Mouse (Mus musculus) cerebellum, postnatal 10 days (tissue): ENCODE data around the gene Cryba4.

Experiments
- DNase-seq, 2 experiments: peaks; one replicate each; pipeline ENCODE4 v3.0.0; 2021; ENCODE audit warnings: mixed read lengths in 2 of 2

Cryba4 gene

DNA sequence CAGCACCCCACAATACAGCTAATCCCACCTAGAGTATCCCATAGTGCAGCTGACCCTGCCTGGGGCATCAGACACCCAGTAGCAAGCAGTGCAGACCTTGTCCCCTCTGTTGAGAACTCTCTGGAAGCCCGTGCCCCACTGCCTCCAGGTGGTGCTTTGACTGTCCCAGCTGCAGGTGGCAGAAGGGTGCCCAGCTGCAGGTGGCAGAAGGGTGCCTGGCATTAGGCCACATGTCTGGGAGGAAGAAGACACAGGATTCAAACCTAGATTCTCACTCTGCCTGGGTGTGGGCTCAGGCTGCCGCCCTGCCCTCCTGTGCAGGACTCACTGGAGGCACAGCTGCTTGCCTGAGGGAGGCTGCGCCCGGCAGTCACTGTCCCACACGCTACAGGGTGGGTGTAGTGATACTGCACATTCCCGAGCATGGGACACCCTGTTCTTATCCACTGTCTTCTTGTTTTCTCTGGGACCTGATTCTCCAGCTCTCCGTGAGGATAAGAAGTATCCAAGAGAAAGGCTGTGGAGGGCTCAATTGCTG lies 33.3 kb upstream of the Cryba4 start:
- DNase-seq, result peak in 1 of 2 experiments; percentile 52

DNA sequence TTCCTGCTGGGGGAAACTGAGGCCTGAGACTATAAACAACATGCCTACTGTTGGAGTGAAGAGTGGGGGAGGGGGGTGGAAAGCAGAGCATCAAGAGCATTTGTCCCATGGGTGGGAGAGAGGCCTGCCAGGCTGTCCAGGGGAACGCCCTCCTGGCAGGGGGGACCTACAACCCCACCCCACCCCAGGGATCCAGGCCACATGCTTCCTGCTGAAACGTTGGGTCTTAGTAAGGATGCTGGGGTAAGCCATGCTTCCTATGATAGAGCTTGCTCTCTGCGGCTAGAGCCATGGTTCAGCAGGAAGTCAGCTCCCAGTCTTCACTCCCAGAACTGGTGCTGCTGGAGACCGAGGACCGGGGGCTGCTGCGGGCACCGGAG lies 31.9 kb upstream of the Cryba4 start:
- no peak for DNase-seq

DNA sequence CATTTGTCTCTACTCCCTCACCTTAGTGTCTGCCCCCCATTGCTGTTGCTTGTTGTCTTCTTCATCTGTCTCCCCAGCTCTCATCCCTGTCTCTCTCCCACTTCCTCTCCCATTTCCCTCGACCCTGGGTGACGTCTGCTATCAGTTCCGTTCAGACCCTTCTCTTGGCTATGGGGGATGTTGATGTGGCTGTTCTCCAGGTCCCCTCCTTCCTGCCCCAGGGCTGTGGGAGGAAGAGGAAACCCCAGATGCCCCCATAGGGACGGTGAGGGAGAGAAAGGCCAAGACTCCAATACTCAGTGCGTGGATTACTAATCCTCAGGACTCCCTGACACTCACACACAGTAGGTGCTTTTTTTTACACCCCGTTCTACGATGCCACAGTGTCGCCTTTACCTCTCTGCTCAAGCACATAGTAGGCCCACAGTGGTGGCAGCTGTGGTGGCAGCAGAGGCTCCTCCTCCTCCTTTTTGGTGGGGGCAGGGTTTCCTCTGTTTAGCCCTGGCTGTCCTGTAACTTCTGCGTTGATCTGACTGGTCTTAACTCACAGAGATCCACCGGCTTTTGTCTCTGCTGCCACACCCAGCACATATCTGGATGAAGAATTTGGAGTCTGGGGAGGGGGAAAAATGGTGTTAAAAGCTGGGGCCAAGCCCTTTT lies 31.4 kb upstream of the Cryba4 start:
- DNase-seq, result no peak

DNA sequence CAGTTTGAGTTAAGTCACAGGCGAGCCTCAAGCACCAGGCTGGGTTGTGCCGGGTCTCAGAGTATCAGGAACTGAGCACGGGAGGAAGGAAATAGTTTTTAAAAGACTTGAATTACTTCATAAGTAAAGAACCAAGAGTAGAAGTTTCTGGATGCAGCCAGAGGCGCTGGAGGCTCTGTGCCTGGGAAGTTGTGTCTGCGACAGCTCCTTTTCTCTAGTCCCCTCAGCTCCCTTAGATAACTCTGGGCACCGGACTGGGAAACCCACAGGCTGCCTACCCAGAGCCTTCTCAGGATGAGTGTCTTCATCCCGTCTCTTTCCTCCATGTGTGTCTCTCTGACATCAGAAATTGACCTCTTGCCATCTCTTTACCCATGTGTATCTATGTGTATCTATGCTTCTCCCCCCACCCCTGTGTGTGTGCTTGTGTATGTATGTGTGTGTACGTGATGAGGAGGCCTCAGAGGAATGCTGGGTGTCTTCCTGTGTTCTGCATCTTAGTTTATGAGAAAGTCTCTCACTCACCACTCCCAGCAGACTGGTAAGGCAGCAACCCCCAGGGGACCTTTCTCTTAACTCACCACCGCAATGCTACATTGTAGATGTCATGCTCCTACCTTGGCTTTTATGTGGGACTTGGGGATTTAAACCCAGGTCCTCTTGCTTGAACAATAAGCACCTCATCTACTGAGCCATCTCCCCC lies 30.6 kb upstream of the Cryba4 start:
- DNase-seq, result no peak

DNA sequence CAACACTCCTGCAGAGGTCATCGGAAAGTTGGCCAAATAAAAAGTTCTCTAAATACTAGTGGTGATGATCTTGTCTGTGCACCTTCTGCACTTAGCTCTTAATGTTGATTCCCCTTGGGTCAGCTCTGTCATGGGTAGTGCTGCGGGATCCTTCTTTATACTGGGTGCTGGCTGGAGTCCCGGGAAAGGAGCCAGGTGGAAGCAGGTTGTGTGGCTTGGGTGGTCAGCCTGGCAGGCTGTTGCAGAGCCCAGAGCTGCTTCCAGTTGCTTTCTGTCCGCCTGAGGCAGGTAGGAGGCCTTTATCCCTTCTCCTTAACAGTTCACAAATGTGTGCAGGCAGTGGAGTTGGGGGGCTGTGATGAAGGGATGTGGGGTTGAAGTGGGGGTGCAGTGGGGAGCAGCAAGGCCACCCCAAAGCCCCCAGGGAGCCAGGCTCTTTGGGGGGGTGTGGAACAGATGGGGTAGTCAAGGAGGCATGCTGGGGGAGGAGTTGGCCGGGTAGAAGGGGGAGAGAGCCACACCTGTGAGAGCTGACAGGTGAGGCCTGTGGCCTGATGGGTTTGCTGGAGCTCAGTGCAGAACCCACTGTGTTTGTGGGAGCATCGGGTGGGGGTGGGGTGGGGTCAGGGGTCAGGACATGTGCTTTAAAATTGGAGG lies 29.9 kb upstream of the Cryba4 start:
- DNase-seq, result peak in 1 of 2 experiments; percentile 56

DNA sequence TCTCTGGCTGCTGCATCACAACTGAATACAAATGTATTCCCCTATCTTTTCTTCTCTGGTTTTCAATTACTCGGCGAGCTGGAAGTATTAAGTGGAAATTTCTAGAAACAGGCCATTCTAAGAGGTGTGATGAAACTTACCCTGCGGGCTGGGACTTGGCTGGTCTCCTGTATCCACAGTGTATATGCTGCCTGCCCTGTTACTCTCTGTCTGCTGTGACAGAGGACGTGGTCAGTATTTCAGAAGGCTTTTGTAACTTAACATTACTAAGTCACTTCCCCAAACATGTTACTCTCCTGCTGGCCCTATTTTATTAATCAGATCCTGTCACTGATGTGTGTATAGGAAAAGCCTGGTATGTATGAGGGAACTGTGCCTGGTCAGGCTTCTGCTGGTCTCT lies 29.4 kb upstream of the Cryba4 start:
- no peak for DNase-seq

DNA sequence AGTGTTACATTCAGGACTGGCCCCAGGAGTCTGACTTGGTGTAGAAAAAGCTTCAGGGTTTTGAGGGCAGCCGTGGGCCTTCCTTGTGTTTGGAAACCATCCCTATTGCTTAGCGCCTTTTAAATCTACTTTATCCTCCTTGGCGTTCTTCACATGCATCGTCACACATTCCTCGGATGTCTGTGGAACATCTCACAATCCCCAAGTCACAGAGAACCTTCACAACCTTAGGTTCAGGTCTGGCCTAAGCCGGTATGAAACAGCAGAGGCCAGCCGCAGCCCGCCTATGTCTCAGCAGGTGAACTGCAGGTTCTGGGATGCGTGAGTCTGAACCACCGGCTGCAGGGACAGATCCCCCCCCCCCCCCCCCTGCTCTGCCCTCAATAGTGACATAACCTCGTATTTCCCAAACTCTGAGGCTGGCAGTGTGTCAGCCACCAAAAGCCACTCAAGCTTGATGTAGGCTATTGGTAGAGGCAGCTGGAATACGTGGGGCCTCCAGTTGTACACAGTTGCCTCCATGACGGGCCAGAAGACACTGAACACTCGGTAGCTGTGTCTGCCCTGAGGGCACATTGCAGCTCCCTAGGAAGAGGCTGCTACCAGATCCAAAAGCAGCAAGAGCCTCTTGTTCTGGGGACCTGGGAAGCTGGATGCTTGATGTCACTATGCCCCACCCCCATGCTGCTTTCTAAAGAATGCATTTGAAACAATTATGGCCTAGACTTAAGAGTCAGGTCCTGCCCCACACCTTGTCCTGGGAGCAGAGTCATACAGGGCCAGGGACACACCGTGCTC lies 28.7 kb upstream of the Cryba4 start:
- no peak for DNase-seq

DNA sequence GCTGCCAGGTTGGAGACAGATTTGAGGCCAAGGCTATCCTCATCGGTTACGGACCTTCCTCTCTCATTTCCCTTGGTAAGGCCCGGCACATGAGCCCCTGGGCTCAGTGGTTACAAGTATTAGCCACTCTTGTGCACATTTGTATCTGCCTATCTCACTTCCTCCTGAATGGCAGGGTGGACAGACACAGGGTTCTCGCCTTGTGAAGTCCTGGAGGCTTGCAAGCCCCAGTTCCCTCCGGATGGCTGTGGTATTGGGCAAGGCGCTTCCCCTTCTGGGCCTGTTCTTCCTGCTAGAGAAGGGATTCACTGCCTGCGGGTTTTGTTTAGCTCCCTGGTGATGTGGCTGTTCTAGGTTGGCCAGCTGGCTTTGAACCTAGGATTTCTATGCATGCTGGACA lies 27.8 kb upstream of the Cryba4 start:
- no peak for DNase-seq

DNA sequence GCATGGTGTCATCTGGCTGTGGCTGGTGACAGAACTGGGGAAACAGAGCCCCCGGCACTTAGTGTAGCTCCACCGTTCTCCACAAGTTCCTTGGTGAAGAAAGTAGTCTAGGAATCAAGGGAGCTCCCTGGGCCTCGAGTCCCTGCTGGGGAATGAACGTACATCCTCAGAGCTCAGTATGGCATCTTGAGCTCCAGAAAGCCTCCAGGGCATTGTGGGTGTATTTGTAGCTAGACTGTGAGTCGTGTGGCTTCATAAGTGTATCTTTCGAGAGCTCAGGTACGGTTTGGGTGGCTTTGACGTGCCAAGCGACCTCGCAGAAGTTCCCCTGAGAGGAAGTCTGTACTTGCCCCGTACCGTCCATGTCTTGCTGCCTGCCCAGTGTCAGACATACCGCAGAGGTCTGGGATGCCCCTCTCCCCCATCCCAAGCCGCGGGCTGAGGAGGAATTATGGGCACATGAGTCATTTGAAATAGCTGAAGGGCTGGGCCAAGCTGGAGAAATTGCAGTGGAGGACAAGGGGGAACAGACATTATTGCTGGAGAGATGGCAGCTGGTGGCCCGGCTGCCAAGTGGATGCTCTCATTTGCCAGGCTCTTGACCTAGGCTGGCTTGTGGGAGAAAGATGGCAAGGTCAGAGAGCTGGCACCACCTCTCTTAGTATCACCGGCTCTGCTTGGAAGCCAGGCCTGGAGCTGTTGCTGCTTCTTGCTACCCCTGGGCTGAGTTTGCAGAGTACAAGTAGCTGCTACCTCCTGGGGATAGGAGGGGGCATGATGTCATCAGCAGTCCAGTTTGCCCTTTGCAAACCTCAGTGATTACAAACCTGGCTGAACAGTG lies 27.1 kb upstream of the Cryba4 start:
- peak; percentile 60 to 67 for DNase-seq

DNA sequence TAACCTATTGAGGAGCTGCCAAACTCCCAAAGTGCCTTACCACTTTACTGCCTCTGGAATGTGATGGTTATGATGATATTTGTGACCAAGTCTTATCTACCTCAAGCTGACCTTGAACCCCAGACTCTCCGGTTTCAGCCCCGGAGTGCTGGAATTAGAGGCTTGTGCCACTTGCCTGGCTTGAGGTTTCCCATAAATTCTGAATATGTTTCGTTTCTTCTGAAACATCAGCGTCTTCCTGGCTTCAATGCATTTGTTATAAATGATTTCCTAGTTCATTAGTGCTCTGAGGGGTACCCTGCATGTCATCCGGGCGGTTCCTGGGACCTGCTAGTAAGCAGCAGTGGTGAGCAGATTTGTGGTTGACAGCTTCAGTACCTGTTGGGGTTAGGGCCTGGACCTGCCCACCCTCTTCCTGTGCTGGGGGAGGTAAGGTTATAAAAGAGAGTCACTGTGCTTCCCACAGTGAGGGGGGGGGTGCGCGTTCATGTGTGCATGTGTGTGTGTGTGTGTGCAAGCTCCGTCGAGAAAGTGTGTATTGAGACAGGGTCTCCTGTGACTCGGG lies 25.7 kb upstream of the Cryba4 start:
- DNase-seq, result no peak

DNA sequence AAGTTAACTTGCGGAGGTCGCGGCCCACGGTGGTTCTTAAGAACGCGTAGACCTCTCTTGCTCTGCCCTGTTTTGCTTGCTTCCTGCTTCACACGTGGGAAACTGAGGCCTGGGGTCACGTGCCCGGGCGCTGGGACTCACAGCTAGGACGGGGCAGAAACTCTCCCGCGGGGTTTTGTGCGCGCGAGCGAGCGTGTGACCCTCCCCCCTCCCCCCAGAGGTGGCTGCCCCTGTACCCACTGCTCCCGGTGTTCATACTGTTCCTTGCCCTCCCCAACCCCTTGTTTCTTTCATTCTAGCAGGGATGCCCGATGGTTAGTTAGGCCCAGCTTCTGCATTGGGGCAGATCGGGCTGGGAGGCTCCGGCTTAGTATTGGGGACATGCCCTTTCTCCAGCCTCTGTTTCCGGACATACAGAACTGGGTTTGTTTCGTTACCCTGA lies 24.6 kb upstream of the Cryba4 start:
- DNase-seq, result no peak

DNA sequence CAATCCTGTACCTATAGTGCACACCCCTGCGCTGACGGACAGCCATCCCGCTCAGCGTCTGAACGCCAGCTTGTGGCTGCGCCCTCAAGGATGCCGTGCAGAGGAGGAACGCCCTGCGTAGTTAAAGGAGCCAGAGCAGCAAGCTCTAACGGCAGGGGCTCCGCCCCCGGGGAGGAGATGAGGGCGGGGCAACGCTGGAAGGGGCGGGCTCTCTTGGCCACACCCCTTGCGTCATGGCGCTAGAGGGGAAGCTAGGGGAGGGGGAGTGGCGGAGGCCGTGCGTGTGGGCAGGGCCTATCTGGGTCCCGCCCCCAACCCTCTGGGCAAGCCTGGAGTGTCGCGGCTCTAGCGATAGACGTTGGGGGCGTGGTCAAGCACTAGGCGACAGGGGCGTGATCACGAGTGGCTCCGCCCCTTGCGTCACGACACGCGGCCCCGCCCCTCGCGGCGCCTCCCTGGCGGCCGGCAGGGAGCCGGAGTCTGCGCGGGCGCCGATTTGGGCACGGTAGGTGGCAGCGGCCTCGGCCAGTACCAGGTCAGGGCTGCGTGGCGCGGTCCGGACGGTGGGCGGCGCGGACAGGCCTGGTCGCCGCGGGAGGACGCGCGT lies 24.1 kb upstream of the Cryba4 start, which contains the start of gene Tpst2:
Tpst2 (plus strand) TSS at position 425 of the 607 bp plus-strand sequence.
- peak; percentile 100 for DNase-seq

DNA sequence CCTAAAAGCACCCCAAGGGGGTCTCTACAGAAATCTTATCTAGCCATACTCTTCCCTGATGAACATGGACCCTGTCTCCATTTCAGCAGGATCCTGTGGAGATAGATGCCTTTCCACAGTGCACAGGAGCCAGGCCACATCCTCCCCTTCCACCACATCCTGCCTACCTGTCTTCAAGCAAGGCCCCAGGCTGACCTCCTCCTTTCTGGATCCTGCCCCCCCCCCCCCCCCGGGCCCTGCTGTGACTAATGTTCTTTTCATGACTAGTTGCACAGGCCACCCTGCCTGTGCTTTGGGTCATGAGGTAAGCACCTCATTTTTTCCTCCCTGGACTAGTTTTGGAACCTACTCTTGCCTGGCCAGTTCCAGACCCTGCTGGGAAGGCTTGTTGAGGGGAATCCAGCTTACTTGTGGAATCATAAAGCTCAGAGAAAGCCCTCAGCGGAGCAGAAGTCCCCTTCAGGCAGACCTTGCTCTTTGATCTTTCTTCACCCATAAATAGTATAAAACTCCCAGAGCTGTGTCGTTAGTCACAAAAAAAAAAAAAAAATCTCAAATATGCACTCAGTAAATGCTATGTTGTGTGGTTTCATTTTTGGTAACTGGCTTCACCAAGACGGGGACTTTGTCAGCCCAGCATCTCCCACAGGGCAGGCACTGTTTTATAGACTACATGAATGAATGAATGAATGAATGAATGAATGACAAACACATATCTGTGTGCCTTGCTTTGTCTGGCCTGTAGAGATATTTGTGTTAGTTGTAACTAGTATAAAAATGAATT lies 22.9 kb upstream of the Cryba4 start:
- peak in 1 of 2 experiments; percentile 18 for DNase-seq

DNA sequence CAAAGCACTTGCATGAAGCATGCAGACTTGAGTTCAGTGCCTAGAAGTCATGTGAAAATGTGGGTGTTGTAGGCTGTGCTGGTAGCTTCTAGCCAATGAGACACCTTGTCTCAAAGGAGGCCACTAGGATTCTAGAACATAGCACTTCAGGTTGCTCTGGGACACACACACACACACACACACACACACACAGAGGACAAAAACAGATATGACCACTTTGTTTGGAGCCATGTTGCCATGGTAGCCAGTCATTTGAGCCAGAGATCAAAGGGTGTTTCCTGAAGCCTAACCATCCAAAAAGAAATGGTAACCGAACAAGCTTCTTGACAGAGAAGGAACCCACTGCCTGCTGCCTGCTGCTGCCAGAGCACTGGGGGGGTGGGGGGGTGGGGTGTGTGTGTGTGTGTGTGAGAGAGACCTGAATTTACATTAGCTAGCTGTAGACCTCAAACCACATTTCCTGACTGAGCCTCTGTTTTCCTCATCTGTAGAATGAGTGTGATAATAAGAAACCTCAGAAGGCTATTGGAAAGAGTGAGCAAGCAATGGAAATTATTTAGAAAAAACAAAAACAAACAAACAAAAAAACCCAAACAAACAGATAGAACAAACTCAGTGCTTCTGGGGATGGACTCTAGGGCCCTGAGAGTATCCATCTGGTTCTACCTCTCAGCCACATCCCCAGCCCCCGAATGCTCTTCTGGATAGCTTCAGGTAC lies 21.6 kb upstream of the Cryba4 start:
- peak in 1 of 2 experiments; percentile 4 for DNase-seq

DNA sequence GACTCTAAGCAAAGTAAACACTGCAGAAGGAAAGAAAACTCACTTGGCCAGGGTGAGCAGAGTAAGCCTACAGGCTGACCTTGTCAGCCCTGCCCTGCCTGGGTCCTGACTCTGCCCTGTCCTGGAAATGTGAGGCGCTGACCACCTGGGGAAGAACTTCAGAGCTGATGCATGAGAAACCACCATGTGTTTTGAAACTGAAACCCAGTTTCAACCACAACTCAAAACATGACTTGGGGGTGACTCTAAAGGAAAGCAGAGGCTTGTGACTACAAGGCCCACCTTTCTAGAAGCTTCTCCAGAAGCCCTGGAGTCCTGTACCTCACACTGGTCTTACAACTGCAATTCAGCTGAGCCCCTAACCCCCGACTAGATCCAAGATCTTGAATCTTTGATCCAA lies 20.6 kb upstream of the Cryba4 start:
- no peak for DNase-seq

DNA sequence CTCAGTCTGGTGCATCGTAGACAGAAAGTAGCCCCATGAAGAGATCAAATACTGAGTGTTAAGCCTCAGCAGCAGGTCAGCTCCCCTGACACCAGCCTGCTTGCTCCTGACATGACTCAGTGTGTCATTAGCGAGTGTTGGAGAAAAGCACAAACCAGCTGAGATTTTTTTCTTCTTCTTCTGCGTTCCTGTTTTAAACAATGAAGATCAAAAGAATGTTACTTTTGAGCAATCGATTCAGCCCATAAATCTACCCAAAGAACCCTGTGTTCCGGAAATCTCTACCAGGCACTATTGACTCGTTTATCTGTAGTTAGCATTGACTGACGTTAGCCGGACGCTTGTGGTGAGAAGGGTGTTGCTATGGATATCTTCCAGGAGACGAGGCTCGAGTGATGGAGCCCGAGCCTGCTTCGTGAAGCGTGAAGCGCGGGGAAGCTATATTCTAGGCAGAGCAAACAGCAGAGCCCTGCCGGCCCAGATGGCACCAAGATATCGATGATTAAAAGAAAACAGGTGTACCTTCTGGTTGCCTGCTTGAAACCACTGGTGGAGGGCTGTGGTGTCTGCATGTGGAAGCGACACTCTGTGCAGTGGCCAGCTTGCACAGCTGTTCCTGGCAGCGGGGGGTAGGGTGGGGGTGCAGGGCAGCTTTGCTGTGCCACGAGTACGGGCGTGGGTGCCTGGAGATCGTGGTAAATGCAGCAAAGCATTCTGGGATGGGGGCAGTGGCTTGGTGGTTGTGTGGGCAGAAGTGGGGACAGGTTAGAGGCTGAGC lies 18.6 kb upstream of the Cryba4 start:
- DNase-seq, result peak; percentile 79 to 82

DNA sequence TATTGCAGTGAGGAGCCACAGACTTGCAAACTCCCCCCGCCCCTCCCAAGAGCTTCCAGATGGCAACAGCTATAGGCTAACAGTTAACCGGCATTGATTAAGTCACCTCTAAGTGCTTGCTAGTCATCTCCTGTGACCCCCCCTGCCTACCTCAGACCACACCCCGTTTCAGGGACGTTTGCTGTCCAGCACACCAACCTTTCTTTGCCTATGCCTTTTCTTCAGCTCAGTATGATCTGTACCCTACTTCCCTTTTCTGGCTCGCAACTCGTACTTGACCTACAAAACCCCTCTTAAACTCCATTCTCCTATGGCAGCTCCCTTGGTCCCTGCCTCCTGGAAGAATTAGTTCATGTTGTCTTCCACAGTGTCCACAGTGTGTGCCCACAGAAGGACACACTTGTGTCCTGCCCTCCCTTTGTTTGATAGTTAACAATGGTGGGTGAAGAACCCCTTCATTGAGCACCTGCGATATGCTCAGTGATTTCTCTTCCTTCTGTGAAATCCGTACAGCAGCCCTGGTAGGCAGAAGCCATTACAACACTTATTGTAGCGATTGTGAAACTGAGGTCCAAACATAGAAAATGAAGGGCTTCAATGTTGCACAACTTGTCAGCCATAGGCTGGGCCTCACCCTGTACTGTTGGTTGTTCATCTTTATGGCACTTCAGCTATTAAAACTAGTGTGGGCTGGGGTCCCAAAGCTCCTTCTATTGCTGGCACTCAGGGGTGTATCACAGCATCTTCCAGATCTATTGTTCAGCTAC lies 13.9 kb upstream of the Cryba4 start:
- no peak for DNase-seq

DNA sequence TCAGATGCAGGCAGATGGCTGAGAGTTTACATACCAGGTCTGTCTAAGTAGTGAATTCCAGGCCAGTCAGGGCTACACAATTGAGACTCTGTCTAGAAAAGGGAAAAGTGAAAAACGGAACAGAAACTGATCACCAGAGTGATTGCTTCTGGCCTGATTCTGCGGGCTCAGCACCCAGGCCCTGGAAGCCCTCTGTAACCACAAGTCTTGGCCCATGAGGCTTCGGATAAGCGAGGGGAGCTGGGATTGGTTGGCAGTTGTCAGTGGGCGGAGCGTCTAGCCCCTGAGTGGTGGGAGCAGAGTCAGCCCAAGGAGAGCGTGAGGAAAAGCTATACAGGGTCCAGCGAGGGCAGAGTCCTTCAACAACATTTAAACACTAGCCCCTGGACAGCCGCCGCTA lies 13.2 kb upstream of the Cryba4 start:
- peak in 1 of 2 experiments; percentile 44 for DNase-seq
